Mouse (Mus musculus) C2C12 (cell line): ENCODE measurements around the gene Pafah2.

ENCODE experiments used
- CEBPB ChIP-seq: IDR thresholded peaks from one replicate; pipeline ENCODE4 v1.6.1; 2011; ENCODE audit warnings: low read depth, mild to moderate bottlenecking, control low read depth, moderate library complexity
- CTCF ChIP-seq: IDR thresholded peaks from one replicate; pipeline ENCODE4 v1.5.1; 2011; ENCODE audit not compliant: control insufficient read depth, insufficient read depth, insufficient read length
- MYOD1 ChIP-seq: IDR thresholded peaks from one replicate; pipeline ENCODE4 v1.6.1; 2011; ENCODE audit warnings: low read depth; ENCODE audit not compliant: control insufficient read depth, insufficient read length
- MYOG ChIP-seq: IDR thresholded peaks from one replicate; pipeline ENCODE4 v1.6.1; 2011; ENCODE audit not compliant: control insufficient read depth, insufficient read length; ENCODE audit errors: extremely low read depth

DNA sequence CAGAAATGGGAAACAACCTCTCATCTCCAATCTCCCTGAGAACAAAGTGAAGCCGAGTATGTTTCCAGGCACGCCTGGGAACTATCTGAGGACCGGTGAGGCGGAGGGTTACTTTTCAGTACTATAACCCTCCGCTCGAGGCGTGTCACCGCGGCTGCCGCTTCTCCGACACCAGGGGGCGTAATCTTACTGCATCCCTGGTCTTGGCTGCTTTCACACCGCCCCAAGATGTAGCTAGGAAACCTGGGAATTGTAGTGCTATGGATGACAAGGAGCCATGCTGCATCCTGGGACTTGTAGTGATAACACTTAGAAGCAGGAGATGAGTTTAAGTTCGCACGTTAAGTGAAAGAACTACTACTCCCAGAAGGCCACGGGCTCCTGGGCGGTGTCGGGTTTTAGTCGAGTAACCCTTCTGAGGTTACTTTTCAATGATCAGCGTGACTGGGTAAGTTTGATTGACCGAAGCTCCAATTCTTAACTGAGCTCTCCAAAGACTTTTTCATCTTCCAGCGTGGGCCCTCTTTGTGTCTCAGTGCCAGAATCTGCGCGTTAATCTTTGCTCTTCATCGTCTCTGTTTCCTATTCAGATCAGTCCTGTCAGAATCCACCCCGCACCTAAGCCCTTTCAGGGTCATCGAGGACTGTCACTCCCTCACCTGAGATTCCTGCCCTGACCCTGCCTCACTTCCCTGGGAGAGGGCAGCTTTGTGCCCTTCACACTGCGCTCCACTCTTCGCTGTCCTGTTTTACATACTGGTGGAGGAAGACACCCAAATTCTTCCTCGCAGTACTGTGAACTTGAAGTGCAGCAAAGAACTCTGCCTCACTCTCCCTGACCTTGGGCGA is at the start of gene Pafah2:
- TF ChIP-seq CTCF (peak; percentile 92), MYOD1 (no peak), CEBPB (no peak), MYOG (no peak)
